Mouse (Mus musculus) 3T3-L1 (cell line): ENCODE data around the gene Kri1.
"Not testable (repeated sequence)": the region's sequence is repeated elsewhere in the genome, so short reads cannot be mapped to it uniquely, and the experiment has no call there.

Experiments used
- DNase-seq: peaks from one replicate; pipeline ENCODE4 v3.0.0-alpha.2; 2015; ENCODE audit warnings: low read depth, low spot score

The Kri1 gene

GRCm38 (mm10) chr9:21244428-21245112, 43.2 kb downstream of the Kri1 start:
- DNase-seq, result no peak

- no peak for DNase-seq
These were observed 43.8 kb downstream of the Kri1 start for GRCm38 (mm10) chr9:21243826-21244427.

- DNase-seq, result peak; percentile 73
These were observed 46.4 kb downstream of the Kri1 start for GRCm38 (mm10) chr9:21241343-21241742.

GRCm38 (mm10) chr9:21239465-21239848, 48.3 kb downstream of the Kri1 start:
- no peak for DNase-seq

GRCm38 (mm10) chr9:21238733-21239464, 48.9 kb downstream of the Kri1 start, which contains the start of gene Keap1:
Gene Keap1, minus strand, starts transcription at chr9:21239361.
- peak; percentile 55 for DNase-seq

- peak; percentile 57 for DNase-seq
These were observed 49.6 kb downstream of the Kri1 start for GRCm38 (mm10) chr9:21238004-21238732.

GRCm38 (mm10) chr9:21237368-21238003, 50.3 kb downstream of the Kri1 start:
- DNase-seq, result no peak

- no peak for DNase-seq
These were observed 50.8 kb downstream of the Kri1 start for GRCm38 (mm10) chr9:21236991-21237367.

GRCm38 (mm10) chr9:21235341-21235740, 52.4 kb downstream of the Kri1 start:
- DNase-seq, result no peak

GRCm38 (mm10) chr9:21233805-21234204, 54.0 kb downstream of the Kri1 start:
- DNase-seq, result no peak

GRCm38 (mm10) chr9:21233366-21233765, 54.4 kb downstream of the Kri1 start:
- DNase-seq, result no peak

- no peak for DNase-seq
These were observed 54.9 kb downstream of the Kri1 start for GRCm38 (mm10) chr9:21232867-21233266.

- DNase-seq, result no peak
These were observed 56.2 kb downstream of the Kri1 start for GRCm38 (mm10) chr9:21231551-21231950.

GRCm38 (mm10) chr9:21227342-21227741, 60.4 kb downstream of the Kri1 start:
- DNase-seq, result no peak

- no peak for DNase-seq
These were observed 62.4 kb downstream of the Kri1 start for GRCm38 (mm10) chr9:21225415-21225758.

- DNase-seq, result peak; percentile 84
These were observed 63.0 kb downstream of the Kri1 start for GRCm38 (mm10) chr9:21224576-21225414.

GRCm38 (mm10) chr9:21223906-21224305, 63.9 kb downstream of the Kri1 start:
- no peak for DNase-seq

GRCm38 (mm10) chr9:21223490-21223889, 64.3 kb downstream of the Kri1 start:
- DNase-seq, result not testable (repeated sequence)
